Mouse (Mus musculus) c-Kit-negative CD71-positive TER-119-positive erythroid progenitor cells, embryonic 14.5 days (primary cell): ENCODE results near the gene Ncln.

Source experiments
- DNase-seq: peaks from one replicate; pipeline ENCODE4 v3.0.0-alpha.2; 2013; ENCODE audit warnings: low read depth, low spot score

Ncln gene

GRCm38 (mm10) chr10:81489941-81490340, 6.3 kb downstream of the Ncln start:
- no peak for DNase-seq

- DNase-seq = no peak
These were observed 8.1 kb downstream of the Ncln start for GRCm38 (mm10) chr10:81488081-81488480.

GRCm38 (mm10) chr10:81486496-81486895, 9.7 kb downstream of the Ncln start:
- DNase-seq = no peak

- no peak for DNase-seq
These were observed 10.6 kb downstream of the Ncln start for GRCm38 (mm10) chr10:81485479-81486018.

- DNase-seq = no peak
These were observed 11.1 kb downstream of the Ncln start for GRCm38 (mm10) chr10:81485060-81485449.

- no peak for DNase-seq
These were observed 11.6 kb downstream of the Ncln start for GRCm38 (mm10) chr10:81484441-81485059.

GRCm38 (mm10) chr10:81483983-81484382, 12.2 kb downstream of the Ncln start:
- DNase-seq = no peak

GRCm38 (mm10) chr10:81482533-81482889, 13.7 kb downstream of the Ncln start, which contains the start of gene Celf5:
TSS of gene Celf5 (minus strand) at chr10:81482709.
- no peak for DNase-seq

GRCm38 (mm10) chr10:81481605-81482532, 14.3 kb downstream of the Ncln start:
- no peak for DNase-seq

GRCm38 (mm10) chr10:81474461-81474860, 21.7 kb downstream of the Ncln start:
- DNase-seq = no peak

- DNase-seq = no peak
These were observed 23.2 kb downstream of the Ncln start for GRCm38 (mm10) chr10:81473003-81473451.

GRCm38 (mm10) chr10:81472403-81473002, 23.7 kb downstream of the Ncln start:
- DNase-seq = no peak

- no peak for DNase-seq
These were observed 25.7 kb downstream of the Ncln start for GRCm38 (mm10) chr10:81470454-81470853.

- DNase-seq = no peak
These were observed 26.9 kb downstream of the Ncln start for GRCm38 (mm10) chr10:81469253-81469652.

- no peak for DNase-seq
These were observed 28.4 kb downstream of the Ncln start for GRCm38 (mm10) chr10:81467670-81468235.

GRCm38 (mm10) chr10:81466881-81467280, 29.3 kb downstream of the Ncln start:
- no peak for DNase-seq

GRCm38 (mm10) chr10:81466066-81466465, 30.1 kb downstream of the Ncln start:
- DNase-seq = no peak

- DNase-seq = no peak
These were observed 30.9 kb downstream of the Ncln start for GRCm38 (mm10) chr10:81465265-81465645.

- peak; percentile 30 for DNase-seq
These were observed 31.6 kb downstream of the Ncln start for GRCm38 (mm10) chr10:81464405-81465264.

- no peak for DNase-seq
These were observed 32.7 kb downstream of the Ncln start for GRCm38 (mm10) chr10:81463531-81463930.

- no peak for DNase-seq
These were observed 33.3 kb downstream of the Ncln start for GRCm38 (mm10) chr10:81462917-81463316.
